Mouse (Mus musculus): Measurements from ENCODE around the gene Copg2. TPM values are rescaled to one million over a fixed set of nuclear protein-coding genes. Genes with fewer than 3 reads are reported as not detected.
A peak's percentile ranks its signal among the peaks of the same experiment; 100 is the strongest.

Gene Copg2
- polyA plus RNA-seq, 1 experiment from 2014 or later = 48.9 TPM

GRCm38 (mm10) chr6:30738464-30739006 is 158.1 kb downstream of the Copg2 start:
- Histone ChIP-seq H3K27me3 (ENCODE audit: control insufficient read depth, insufficient read depth, low read length) (no peaks in the 10 kb centered on the region), H3K9ac (replicated peaks; ENCODE audit: low read depth, low read length) (peak overlapping the region; percentile 74), H3K4me1 (ENCODE audit: control insufficient read depth, insufficient read depth, low read length) (peaks cover 4% of the 10 kb centered on the region; the same call in 1 of the 2 replicates), H3K4me2 (ENCODE audit: low read depth, low read length) (peak overlapping the region; percentile 56), H3K27ac (ENCODE audit: low read depth, low read length) (peak overlapping the region; percentile 80), H3K36me3 (ENCODE audit: control insufficient read depth, insufficient read depth, low read length) (peaks cover 12% of the 10 kb centered on the region; the same call in 1 of the 2 replicates), H3K9me3 (ENCODE audit: control insufficient read depth, low read length) (peaks cover 6% of the 10 kb centered on the region), H3K4me3 (ENCODE audit: low read depth, low read length) (peak overlapping the region; percentile 57)
- WGBS = 54% methylated on average over 20 of the region's 20 CpGs
- no peak for ATAC-seq (ENCODE audit: low read depth)

GRCm38 (mm10) chr6:30737548-30738463 is 158.8 kb downstream of the Copg2 start:
- H3K36me3 ChIP-seq (ENCODE audit: control insufficient read depth, insufficient read depth, low read length) = 0 out of 2 replicates have a peak, but pooled peaks cover 5% of the 10 kb centered on the region
- H3K4me2 ChIP-seq (ENCODE audit: low read depth, low read length) = peak overlapping the region; percentile 56
- peaks cover 6% of the 10 kb centered on the region for H3K9me3 ChIP-seq (ENCODE audit: control insufficient read depth, low read length)
- 60% methylated on average over 61 of the region's 66 CpGs for WGBS
- peak overlapping the region; percentile 80 for H3K27ac ChIP-seq (ENCODE audit: low read depth, low read length)
- ATAC-seq (ENCODE audit: low read depth) = peak; percentile 83
- H3K4me1 ChIP-seq (ENCODE audit: control insufficient read depth, insufficient read depth, low read length) = peaks cover 4% of the 10 kb centered on the region; the same call in 1 of the 2 replicates
- H3K4me3 ChIP-seq (ENCODE audit: low read depth, low read length) = peak overlapping the region; percentile 57
- peak overlapping the region; percentile 74 for H3K9ac ChIP-seq (replicated peaks; ENCODE audit: low read depth, low read length)
- H3K27me3 ChIP-seq (ENCODE audit: control insufficient read depth, insufficient read depth, low read length) = no peaks in the 10 kb centered on the region

GRCm38 (mm10) chr6:30736864-30737547 is 159.6 kb downstream of the Copg2 start:
- Histone ChIP-seq H3K9ac (replicated peaks; ENCODE audit: low read depth, low read length) (peak overlapping the region; percentile 12; the same call in 1 of the 2 replicates), H3K4me2 (ENCODE audit: low read depth, low read length) (peak overlapping the region; percentile 56), H3K27me3 (ENCODE audit: control insufficient read depth, insufficient read depth, low read length) (no peaks in the 10 kb centered on the region), H3K4me3 (ENCODE audit: low read depth, low read length) (peak overlapping the region; percentile 57), H3K4me1 (ENCODE audit: control insufficient read depth, insufficient read depth, low read length) (peaks cover 4% of the 10 kb centered on the region; the same call in 1 of the 2 replicates), H3K36me3 (ENCODE audit: control insufficient read depth, insufficient read depth, low read length) (0 out of 2 replicates have a peak, but pooled peaks cover 5% of the 10 kb centered on the region), H3K9me3 (ENCODE audit: control insufficient read depth, low read length) (peaks cover 6% of the 10 kb centered on the region), H3K27ac (ENCODE audit: low read depth, low read length) (peak overlapping the region; percentile 80; the same call in 1 of the 2 replicates)
- 50% methylated on average over 29 of the region's 29 CpGs for WGBS
- ATAC-seq (ENCODE audit: low read depth) = peak; percentile 79

DNA sequence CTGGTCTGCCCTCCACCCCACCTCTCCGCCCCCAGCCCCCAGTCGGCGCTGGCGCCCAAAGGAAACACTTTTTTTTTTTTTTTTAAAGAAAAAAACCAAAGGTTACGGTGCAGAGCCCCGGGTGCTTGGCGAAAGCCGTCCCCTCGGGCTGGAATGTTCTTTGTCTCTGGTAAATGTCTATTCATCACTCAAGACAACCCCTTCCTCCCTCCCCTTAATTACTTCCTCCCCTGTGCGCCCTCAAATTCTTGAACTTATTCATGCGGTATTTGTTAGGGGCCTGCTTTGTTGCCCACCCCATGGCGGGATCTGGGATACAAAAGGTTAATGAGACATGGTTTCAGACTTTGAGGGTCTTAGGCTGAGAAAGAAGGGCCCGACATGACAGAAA is 160.2 kb downstream of the Copg2 start:
- Histone ChIP-seq H3K4me3 (ENCODE audit: low read depth, low read length) (no peak overlapping the region; the same call in 1 of the 2 replicates), H3K9ac (replicated peaks; ENCODE audit: low read depth, low read length) (no peak overlapping the region), H3K36me3 (ENCODE audit: control insufficient read depth, insufficient read depth, low read length) (no peaks in the 10 kb centered on the region), H3K4me2 (ENCODE audit: low read depth, low read length) (peak overlapping the region; percentile 56; the same call in 1 of the 2 replicates), H3K27me3 (ENCODE audit: control insufficient read depth, insufficient read depth, low read length) (no peaks in the 10 kb centered on the region), H3K4me1 (ENCODE audit: control insufficient read depth, insufficient read depth, low read length) (peaks cover 4% of the 10 kb centered on the region; the same call in 1 of the 2 replicates), H3K9me3 (ENCODE audit: control insufficient read depth, low read length) (peaks cover 6% of the 10 kb centered on the region), H3K27ac (ENCODE audit: low read depth, low read length) (peak overlapping the region; percentile 52; the same call in 1 of the 2 replicates)
- 46% methylated on average over 13 of the region's 13 CpGs for WGBS
- ATAC-seq (ENCODE audit: low read depth) = no peak

DNA sequence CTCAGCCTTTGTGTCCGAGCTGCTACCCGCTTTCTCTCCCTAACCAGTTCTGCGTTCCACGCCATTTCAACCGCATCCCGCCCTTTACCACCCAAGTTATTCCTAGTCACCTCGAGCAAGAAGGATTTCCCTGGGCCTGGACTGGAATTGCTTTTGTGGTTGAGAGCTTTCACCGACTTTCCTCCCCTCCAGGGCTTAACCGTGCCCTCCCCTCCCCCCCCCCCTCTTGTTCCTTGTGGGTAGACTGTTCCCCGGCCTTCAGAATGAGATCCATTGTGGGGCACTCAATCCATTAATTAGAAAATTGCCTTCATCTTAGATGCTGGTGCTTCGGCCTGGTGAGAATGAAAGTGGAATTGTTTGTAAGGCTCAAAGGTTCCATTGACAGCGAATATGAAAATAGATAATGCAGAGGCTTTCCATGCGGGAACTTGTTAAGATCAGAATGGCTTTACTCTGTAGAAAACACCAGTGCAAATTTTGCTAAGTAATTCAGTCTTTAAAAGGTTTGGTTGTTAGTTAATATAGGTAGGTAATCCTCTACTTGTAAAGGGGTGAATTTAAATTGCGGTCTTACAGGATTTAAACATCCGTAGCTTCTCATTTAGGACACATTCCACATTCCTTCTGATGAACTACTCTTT is 160.7 kb downstream of the Copg2 start:
- H3K4me2 ChIP-seq (ENCODE audit: low read depth, low read length) = peak overlapping the region; percentile 56; the same call in 1 of the 2 replicates
- ATAC-seq (ENCODE audit: low read depth) = no peak
- no peaks in the 10 kb centered on the region for H3K36me3 ChIP-seq (ENCODE audit: control insufficient read depth, insufficient read depth, low read length)
- no peak overlapping the region for H3K4me3 ChIP-seq (ENCODE audit: low read depth, low read length)
- H3K4me1 ChIP-seq (ENCODE audit: control insufficient read depth, insufficient read depth, low read length) = peaks cover 4% of the 10 kb centered on the region; the same call in 1 of the 2 replicates
- H3K9me3 ChIP-seq (ENCODE audit: control insufficient read depth, low read length) = peaks cover 6% of the 10 kb centered on the region
- H3K9ac ChIP-seq (replicated peaks; ENCODE audit: low read depth, low read length) = 0 out of 2 replicates have a peak overlapping the region, but pooled peaks have one; percentile 28
- H3K27me3 ChIP-seq (ENCODE audit: control insufficient read depth, insufficient read depth, low read length) = no peaks in the 10 kb centered on the region
- H3K27ac ChIP-seq (ENCODE audit: low read depth, low read length) = peak overlapping the region; percentile 17; the same call in 1 of the 2 replicates
- WGBS = 46% methylated on average over 15 of the region's 15 CpGs

- H3K9me3 ChIP-seq (ENCODE audit: control insufficient read depth, low read length) = peaks cover 6% of the 10 kb centered on the region
- 44% methylated on average over 22 of the region's 22 CpGs for WGBS
- H3K9ac ChIP-seq (replicated peaks; ENCODE audit: low read depth, low read length) = peak overlapping the region; percentile 28; the same call in 1 of the 2 replicates
- peak overlapping the region; percentile 36; the same call in 1 of the 2 replicates for H3K27ac ChIP-seq (ENCODE audit: low read depth, low read length)
- H3K27me3 ChIP-seq (ENCODE audit: control insufficient read depth, insufficient read depth, low read length) = no peaks in the 10 kb centered on the region
- peaks cover 4% of the 10 kb centered on the region; the same call in 1 of the 2 replicates for H3K4me1 ChIP-seq (ENCODE audit: control insufficient read depth, insufficient read depth, low read length)
- peak overlapping the region; percentile 56; the same call in 1 of the 2 replicates for H3K4me2 ChIP-seq (ENCODE audit: low read depth, low read length)
- H3K36me3 ChIP-seq (ENCODE audit: control insufficient read depth, insufficient read depth, low read length) = no peaks in the 10 kb centered on the region
- no peak overlapping the region for H3K4me3 ChIP-seq (ENCODE audit: low read depth, low read length)
- ATAC-seq (ENCODE audit: low read depth) = no peak
Observed at GRCm38 (mm10) chr6:30734988-30735727, 161.4 kb downstream of the Copg2 start.

DNA sequence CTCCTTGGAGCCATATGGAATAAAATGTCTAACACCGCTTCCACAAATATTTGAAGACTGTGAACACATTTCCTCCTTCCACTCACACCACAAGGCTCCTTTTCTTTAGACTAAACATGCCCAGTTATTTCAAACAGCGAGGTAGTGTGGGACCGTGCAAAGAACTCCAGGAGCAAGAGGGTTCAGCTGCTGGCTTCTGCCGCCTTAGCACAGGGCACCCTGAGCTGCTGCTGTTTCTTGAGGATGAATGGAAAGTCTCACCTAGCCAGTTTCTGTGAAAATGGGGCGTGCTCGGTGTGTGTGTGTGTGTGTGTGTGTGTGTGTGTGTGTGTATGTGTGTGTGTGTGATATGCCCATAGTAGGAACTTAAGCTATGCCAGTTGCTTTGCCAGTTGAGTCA is 162.1 kb downstream of the Copg2 start:
- 56% methylated on average over 6 of the region's 6 CpGs for WGBS
- ATAC-seq (ENCODE audit: low read depth) = no peak
- H3K4me2 ChIP-seq (ENCODE audit: low read depth, low read length) = no peak overlapping the region

More for the DNA sequence above, 162.1 kb downstream of the Copg2 start:
- Histone ChIP-seq H3K27me3 (ENCODE audit: control insufficient read depth, insufficient read depth, low read length) (no peaks in the 10 kb centered on the region), H3K9ac (replicated peaks; ENCODE audit: low read depth, low read length) (no peak overlapping the region), H3K4me3 (ENCODE audit: low read depth, low read length) (no peak overlapping the region), H3K4me1 (ENCODE audit: control insufficient read depth, insufficient read depth, low read length) (peaks cover 4% of the 10 kb centered on the region; the same call in 1 of the 2 replicates), H3K9me3 (ENCODE audit: control insufficient read depth, low read length) (peaks cover 6% of the 10 kb centered on the region), H3K27ac (ENCODE audit: low read depth, low read length) (no peak overlapping the region), H3K36me3 (ENCODE audit: control insufficient read depth, insufficient read depth, low read length) (no peaks in the 10 kb centered on the region)

All from neural tube, embryonic 14.5 days (tissue).